Mouse (Mus musculus) cerebellum, postnatal 36 days (tissue): ENCODE measurements around the gene Ilkap.
A peak's percentile ranks its signal among the peaks of the same experiment; 100 is the strongest.

Experiments
- DNase-seq, 2 experiments: peaks; one replicate each; pipeline ENCODE4 v3.0.0; 2021 to 2022; ENCODE audit warnings: mixed read lengths in 2 of 2

The Ilkap gene

GRCm38 (mm10) chr1:91413898-91414594, 15.4 kb upstream of the Ilkap start, which contains the start of gene Hes6:
Gene Hes6 (minus strand): TSS chr1:91414038.
- peak; percentile 79 to 87 for DNase-seq

GRCm38 (mm10) chr1:91413536-91413897, 14.9 kb upstream of the Ilkap start:
- DNase-seq, result no peak

DNA sequence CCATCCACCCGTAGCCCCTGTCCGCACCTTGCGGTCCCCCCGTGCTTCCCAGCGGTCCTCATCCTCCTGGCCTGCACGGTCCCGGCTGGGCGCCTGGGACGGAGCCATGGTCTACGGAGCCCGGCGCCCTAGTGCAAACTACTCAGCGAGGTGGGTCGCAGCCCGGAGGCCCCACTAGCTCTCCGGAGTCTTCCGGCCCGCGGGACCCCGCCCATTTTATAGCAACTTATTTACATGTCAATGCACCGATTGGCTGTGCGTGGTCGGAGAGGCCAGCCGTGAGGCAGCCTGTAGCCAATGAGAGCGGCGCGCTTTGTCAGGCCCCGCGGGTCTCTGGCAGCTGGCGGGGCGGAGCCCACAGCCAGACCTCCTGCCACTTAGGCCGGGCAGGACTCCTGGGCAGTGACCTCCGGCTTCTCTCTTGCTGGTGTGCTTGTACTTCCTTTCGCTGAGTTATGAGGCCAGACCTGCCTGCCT, 14.5 kb upstream of the Ilkap start:
- DNase-seq, result peak; percentile 88 to 92

DNA sequence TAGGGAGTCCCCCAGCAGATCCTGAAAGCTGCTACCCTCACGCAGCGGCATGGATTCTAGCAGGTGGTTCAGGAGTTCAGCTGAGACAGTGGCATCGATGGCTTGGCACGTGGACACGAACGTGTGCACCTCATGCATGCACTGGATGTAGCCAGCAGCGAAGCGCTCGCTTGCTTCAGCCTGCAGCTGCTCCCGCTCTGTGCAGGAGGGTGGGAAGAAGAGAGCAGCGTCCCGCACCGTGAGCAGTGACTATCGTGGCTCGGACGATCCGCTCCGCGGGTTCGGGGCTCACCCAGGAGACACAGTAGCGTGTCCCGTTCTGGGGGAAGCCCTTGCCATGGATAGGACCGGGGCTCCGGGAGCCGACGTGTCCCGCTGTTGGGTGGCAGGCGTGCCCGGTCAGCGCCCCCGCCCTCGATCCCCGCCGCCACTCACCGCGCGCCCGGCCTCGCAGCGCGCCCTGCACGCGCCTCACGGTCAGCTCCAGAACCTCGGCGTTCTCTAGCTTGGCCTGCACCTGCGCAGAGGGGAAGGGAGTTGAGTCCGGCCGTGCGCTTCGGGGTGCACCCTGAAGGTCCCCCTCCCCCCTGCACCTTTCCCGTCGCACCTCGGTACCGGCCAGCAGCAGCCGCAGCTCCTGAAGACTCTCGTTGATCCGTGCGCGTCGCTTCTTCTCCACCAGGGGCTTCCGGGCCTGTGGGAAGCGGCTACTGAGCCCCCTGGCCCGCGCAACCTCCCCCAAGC, 13.8 kb upstream of the Ilkap start:
- DNase-seq, result no peak

GRCm38 (mm10) chr1:91411631-91412285, 13.1 kb upstream of the Ilkap start:
- DNase-seq, result no peak

- DNase-seq, result no peak
Observed at GRCm38 (mm10) chr1:91407819-91408218, 9.2 kb upstream of the Ilkap start.

- DNase-seq, result peak; percentile 83 to 86
Observed at GRCm38 (mm10) chr1:91405406-91406169, 7.0 kb upstream of the Ilkap start.

DNA sequence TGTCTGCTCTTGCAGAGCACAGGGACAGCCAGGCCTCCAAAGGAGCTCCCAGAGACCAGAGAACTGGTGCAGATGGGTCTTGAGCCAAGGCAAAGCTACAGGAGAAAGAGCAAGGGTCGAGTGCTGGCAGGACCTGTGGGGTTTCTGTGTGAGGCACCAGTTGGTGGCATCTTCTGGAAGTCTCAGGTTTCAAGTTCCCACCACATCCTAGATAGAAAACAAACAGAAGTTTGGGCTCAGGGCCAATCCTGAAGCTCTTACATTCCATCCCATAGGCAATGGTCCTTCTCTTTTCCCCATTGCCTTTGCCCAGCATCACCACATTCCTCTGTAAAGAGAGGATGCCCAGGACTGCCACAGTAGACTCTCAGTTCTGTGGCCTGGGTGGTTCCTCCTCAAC, 6.4 kb upstream of the Ilkap start:
- DNase-seq, result peak in 1 of 2 experiments; percentile 15

DNA sequence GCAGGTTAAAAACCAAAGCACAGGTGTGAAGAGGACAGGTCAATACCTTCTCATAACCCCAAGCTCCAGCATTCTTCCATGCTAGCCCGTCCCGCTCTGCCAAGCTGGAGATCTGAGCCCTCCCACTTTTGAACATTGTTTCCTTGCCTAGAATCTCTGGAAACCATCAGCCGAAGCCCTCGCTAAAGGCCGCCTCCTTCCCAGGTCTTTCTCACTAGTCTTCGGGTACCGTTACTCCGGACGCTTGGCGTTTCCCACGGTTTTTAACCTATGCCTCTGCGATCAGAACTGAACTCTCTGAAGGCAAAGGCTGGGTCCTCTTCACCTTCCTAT, 722 bp downstream of the Ilkap start:
- DNase-seq, result peak in 1 of 2 experiments; percentile 16

DNA sequence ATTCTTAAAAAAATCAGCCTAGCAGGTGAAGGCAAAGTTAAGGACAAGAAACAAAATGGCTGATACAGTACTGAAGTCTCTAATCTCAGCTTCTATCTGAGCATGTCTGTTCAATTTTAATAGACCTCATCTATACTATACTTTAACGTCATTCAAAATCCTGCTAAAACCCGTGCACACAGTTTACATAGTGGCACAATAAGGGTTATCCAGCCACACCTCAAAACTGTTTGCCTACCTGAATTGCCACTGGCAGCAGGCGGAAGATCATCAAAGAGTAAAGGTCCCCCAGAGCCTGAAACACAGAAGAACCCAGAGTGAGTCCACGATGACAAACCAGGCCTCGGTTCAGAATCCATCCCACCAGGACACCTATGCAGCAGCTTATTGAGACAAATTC, 8.2 kb downstream of the Ilkap start:
- no peak for DNase-seq

DNA sequence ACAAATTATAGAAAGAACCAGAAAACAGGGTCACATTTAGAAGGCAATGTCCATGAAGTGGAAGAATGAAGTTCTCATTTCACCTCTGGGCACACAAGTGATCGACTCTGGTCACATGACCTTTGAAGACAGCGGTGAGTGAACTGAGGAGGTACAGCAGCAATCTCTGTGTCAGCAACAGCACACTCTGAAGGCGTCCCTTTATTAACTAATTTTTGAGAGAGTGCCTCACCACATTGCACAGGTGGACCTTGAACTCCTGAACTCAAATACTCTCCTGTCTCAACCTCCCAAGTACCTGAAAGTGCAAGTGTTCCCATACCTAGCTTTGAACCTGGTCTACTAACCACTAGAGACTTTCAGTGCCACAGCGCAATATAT, 17.5 kb downstream of the Ilkap start:
- DNase-seq, result no peak

DNA sequence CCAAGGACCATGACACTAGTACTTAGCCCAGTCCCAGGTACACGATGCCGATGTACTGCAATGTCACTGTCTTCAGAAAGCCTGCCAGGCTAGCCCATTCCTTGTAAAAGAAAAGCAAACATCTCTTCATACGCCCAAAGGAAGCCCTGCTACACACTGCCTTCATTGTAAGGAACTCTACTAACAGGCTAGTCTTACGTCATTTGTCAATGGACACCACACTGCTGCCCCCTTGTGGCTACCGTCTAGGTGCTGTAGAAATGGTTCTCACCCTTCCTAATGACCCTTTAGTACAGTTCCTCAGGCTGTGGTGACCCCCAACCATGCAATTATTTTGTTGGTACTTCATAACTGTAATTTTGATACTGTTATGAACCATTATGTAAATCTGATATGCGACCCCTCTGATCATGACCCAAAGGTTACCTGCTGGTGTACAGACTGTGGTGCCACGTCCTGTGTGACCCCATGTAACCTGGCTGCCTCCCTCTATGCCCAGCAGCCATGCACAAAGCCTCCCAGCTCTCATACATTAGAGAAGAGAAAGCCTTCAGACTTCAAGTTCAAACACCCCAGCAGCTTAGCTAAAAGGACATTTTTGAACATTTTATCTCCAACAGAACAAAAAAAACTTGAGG, 18.0 kb downstream of the Ilkap start:
- peak; percentile 75 for DNase-seq

GRCm38 (mm10) chr1:91373414-91373835, 25.2 kb downstream of the Ilkap start:
- no peak for DNase-seq

DNA sequence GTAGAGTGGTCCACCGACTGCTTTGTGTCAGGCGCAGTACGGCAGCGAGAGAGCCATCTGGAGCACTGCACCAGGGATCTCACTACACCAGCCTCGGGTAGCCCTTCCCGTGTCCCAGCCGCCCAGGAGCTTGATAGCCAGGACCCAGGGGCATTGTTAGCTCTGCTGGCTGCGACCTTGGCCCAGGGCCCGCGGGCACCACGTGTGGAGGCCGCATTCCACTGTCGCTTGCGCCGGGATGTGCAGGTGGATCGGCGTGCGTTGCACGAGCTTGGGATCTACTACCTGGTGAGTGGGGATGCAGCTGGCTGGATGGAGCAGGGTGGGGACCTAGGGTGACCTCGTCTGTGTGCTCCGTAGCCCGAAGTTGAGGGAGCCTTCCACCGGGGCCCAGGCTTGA, 28.6 kb downstream of the Ilkap start:
- DNase-seq, result no peak

DNA sequence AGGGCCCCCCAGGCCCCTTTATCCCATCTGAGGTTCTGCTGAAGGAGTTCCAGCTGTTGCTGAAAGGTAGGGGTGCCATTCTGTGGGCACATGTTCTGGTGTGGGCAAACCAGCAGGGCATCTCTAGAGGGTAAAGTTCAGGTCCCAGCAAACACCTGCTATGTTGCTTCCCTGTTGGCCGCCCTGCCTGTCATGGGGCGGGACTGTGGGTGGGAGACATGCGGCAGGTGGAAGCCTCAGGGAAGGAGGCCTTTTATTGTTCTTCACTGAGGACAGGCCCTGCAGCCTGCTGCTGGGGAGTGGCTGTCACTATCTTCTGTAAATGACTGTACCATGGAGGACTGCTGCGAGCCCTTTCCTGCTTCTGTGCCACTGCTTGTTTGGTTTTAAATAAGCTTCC, 29.2 kb downstream of the Ilkap start:
- no peak for DNase-seq

- no peak for DNase-seq
Observed at GRCm38 (mm10) chr1:91367295-91367694, 31.3 kb downstream of the Ilkap start.

GRCm38 (mm10) chr1:91366215-91367108, 32.2 kb downstream of the Ilkap start, which contains the start of gene Erfe:
Gene Erfe (plus strand): TSS chr1:91366430.
- peak in 1 of 2 experiments; percentile 38 for DNase-seq

DNA sequence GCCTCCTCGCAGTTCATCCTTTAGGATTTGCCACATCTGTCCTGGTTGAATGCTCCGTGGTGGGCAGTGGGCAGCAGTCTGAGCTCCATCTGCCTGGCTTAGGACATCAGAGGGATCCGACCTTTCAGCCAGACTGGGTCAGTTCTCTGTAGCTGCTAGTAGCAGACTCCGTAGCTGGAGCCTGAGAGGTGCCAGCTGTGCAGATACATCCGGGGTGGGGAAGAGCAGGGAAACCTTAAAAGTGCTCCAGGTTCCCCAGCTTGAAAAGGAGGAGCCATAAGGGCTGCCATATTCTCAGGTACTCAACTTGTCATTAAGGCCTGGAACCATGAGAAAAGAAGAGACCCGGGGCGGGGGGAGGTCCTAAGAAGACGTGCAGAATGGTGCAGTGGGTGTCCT, 32.8 kb downstream of the Ilkap start:
- DNase-seq, result no peak

DNA sequence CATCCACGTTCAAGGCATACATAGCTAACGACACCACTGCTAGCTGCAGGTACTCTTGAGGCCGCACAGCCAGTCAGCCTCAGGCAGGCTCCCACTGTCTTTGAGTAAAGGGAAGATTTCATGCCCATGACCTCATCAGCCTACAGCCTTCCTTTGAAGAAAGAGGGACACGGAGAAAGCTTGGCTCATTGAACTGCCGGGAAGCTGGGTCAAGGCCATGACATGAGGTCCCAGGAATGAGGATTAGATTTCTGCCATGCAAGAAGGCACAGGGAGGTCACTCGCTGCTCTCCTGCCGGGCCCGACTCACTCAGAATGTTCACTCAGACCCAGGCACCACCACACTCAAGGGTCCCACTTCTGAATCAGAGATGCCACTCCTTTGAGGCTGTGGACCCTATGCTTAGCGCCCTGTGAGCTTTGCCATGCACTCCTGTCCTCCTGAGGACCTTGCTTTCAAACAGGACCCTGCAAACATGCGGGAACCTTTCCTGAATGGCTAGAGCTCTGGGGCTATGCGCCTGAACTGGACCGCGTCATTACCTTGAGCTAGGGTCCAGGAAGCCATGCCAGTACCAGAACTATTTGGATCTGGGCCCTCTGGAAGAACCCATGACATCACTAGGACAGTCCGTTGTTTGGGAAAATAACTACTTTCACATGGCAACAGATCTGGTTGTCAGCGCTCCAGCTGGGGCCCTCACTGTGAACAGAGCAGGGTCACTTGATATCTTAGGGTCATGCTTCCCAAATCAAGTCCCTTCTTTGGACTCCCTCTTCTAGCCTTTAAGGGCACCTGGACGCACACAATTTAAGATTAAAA, 33.6 kb downstream of the Ilkap start:
- DNase-seq, result no peak

DNA sequence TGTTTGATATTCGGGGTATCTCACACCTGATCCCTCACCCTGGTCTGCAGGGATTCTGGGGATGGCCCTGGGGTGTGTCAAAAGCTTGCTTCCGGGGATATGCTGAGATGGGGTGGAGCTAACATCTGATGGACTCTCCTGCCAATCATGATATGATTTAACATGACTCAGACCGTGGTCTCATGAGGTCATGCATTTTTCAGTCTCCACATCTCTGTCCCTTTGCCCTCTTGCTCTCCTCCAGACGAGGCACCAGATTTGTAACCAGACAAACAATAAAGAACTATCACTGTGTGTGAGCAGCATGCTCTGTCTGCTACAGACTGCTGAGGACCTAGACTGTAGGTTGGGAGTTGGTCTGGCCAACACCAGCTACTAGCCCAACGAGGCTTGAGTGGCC, 36.5 kb downstream of the Ilkap start:
- DNase-seq, result no peak

GRCm38 (mm10) chr1:91356105-91356504, 42.5 kb downstream of the Ilkap start:
- DNase-seq, result no peak
